Mouse (Mus musculus) lung, adult 2 months (tissue): ENCODE measurements around the gene Vmn1r215.

Experiments
- CTCF ChIP-seq: fragments of 200-500 bp; IDR thresholded peaks from 2 replicates; pipeline ENCODE4 v1.5.1; 2011; ENCODE audit warnings: mild to moderate bottlenecking, low read length, control low read depth; ENCODE audit not compliant: insufficient read depth
- POLR2A ChIP-seq: fragments of 200-500 bp; IDR thresholded peaks from 2 replicates; pipeline ENCODE4 v1.6.1; 2011; ENCODE audit warnings: low read depth, mild to moderate bottlenecking, control low read depth, low read length, borderline replicate concordance; ENCODE audit errors: extremely low read depth

- no peak for TF ChIP-seq CTCF
- TF ChIP-seq POLR2A, result no peak
Observed at GRCm38 (mm10) chr13:23030118-23030517, 37.7 kb upstream of the Vmn1r215 start, which contains the start of gene Vmn1r214.
